Mouse (Mus musculus): ENCODE results near the gene 1700025G04Rik.

DNA sequence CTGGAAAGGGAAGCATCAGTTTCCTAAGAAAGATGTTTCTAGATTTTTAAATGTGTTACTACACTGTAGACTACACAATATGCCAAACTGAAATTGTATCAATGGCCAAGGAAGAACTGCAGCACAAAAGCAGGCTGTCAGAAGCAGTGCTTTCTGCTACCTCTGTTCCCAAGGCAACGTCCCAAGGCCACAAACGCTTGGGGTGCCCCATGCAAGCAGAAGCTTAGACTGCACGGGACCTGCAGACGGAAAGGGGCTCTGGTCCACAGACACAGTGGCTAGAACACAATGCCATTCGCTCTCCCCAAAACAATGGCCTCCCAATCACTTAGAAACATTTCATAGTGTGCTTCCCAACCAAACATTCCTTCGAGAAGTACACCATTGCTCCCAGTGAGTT lies 59.4 kb downstream of the 1700025G04Rik start:
- TF ChIP-seq CTCF (IDR thresholded peaks at IDR 0.05; ENCODE audit: low read depth) (no peak), EP300 (IDR thresholded peaks at IDR 0.05; ENCODE audit: low read depth) (no peak)

Data from heart, postnatal 0 days (tissue).